Comparison of ENCODE assay signal across 8 mouse cellular contexts in the genomic region with DNA sequence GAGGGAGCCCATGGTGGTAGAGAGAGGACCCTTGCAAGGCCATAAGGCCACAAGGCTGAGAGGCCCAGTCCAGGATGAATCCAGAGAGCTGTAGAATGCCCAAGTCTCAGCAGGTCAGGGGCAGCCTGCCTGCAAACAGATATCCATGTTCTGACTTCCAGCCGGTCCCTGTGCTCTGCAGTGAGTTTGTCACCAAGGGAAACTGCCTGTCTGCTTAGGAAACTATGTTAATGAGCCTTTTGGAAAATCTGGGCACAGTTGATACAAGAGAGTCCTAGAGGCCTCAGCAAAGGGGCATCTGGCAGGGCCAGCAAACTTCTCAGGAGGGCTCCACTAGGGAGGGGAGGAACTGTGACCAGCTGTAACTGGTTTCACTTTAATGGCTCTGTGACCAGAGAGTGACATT.
DNase-seq lines count a peak whose midpoint lies in the region; ATAC-seq and TF ChIP-seq lines count a peak whose summit lies in the region.

No protein-coding gene starts in this region.

- peak; percentile 71; the same call in 1 of the 2 replicates for ATAC-seq in embryonic facial prominence, embryonic 15.5 days (ENCODE audit: insufficient number of reproducible peaks, low FRiP score, low TSS enrichment, low read depth)
- peak; percentile 96 for ATAC-seq in hindbrain, embryonic 16.5 days
- peak; percentile 88 for ATAC-seq in neural tube, embryonic 13.5 days (ENCODE audit: low read depth)

- no peaks in the 10 kb centered on the region for H3K9me3 ChIP-seq in embryonic facial prominence, embryonic 15.5 days (replicated peaks)
- no peaks in the 10 kb centered on the region for H3K9me3 ChIP-seq in hindbrain, embryonic 16.5 days (ENCODE audit: control insufficient read depth, low read length)
- no peaks in the 10 kb centered on the region for H3K9me3 ChIP-seq in neural tube, embryonic 13.5 days

- no peak overlapping the region for H3K4me3 ChIP-seq in layer of hippocampus, adult 2 months
- no peak overlapping the region for H3K4me3 ChIP-seq in embryonic facial prominence, embryonic 15.5 days (replicated peaks)
- H3K4me3 ChIP-seq in hindbrain, embryonic 16.5 days (ENCODE audit: low read length): no peak overlapping the region
- H3K4me3 ChIP-seq in neural tube, embryonic 13.5 days: no peak overlapping the region

- TF ChIP-seq CTCF in layer of hippocampus, adult 2 months (conservative IDR thresholded peaks at IDR 0.05): no peak

- peak overlapping the region; percentile 61 for H3K27ac ChIP-seq in layer of hippocampus, adult 2 months
- peak overlapping the region; percentile 39 for H3K27ac ChIP-seq in embryonic facial prominence, embryonic 15.5 days (replicated peaks)
- peak overlapping the region; percentile 72; the same call in 1 of the 2 replicates for H3K27ac ChIP-seq in hindbrain, embryonic 16.5 days (ENCODE audit: low read depth, low read length)
- H3K27ac ChIP-seq in neural tube, embryonic 13.5 days (replicated peaks): peak overlapping the region; percentile 73

- H3K27me3 ChIP-seq in embryonic facial prominence, embryonic 15.5 days: no peaks in the 10 kb centered on the region
- H3K27me3 ChIP-seq in hindbrain, embryonic 16.5 days (replicated peaks; ENCODE audit: control insufficient read depth, insufficient read depth, low read length): no peaks in the 10 kb centered on the region
- no peaks in the 10 kb centered on the region for H3K27me3 ChIP-seq in neural tube, embryonic 13.5 days

- no peak overlapping the region for H3K9ac ChIP-seq in embryonic facial prominence, embryonic 15.5 days
- no peak overlapping the region for H3K9ac ChIP-seq in hindbrain, embryonic 16.5 days (ENCODE audit: low read depth, low read length)
- H3K9ac ChIP-seq in neural tube, embryonic 13.5 days: no peak overlapping the region

- H3K4me1 ChIP-seq in embryonic facial prominence, embryonic 15.5 days: peaks cover 4% of the 10 kb centered on the region; the same call in 1 of the 2 replicates
- peaks cover 6% of the 10 kb centered on the region for H3K4me1 ChIP-seq in hindbrain, embryonic 16.5 days (ENCODE audit: control insufficient read depth, insufficient read depth, low read depth, low read length)
- peaks cover 15% of the 10 kb centered on the region for H3K4me1 ChIP-seq in neural tube, embryonic 13.5 days (replicated peaks)

- H3K4me2 ChIP-seq in embryonic facial prominence, embryonic 15.5 days (replicated peaks): no peak overlapping the region
- H3K4me2 ChIP-seq in hindbrain, embryonic 16.5 days (ENCODE audit: low read length): no peak overlapping the region
- no peak overlapping the region for H3K4me2 ChIP-seq in neural tube, embryonic 13.5 days

- no peaks in the 10 kb centered on the region for H3K36me3 ChIP-seq in embryonic facial prominence, embryonic 15.5 days
- H3K36me3 ChIP-seq in hindbrain, embryonic 16.5 days (ENCODE audit: control insufficient read depth, insufficient read depth, low read length): no peaks in the 10 kb centered on the region
- no peaks in the 10 kb centered on the region for H3K36me3 ChIP-seq in neural tube, embryonic 13.5 days

- 33% methylated on average over 1 of the region's 1 CpGs for WGBS in embryonic facial prominence, embryonic 15.5 days
- 0% methylated on average over 1 of the region's 1 CpGs for WGBS in hindbrain, embryonic 16.5 days
- 14% methylated on average over 1 of the region's 1 CpGs for WGBS in neural tube, embryonic 13.5 days

- DNase-seq in layer of hippocampus, adult 2 months (ENCODE audit: low spot score in 2 of 2): peak; percentile 27 to 65
- no peak for DNase-seq in layer of hippocampus, postnatal 25 days (ENCODE audit: extremely low spot score in 1 of 2, low spot score in 1 of 2)
- DNase-seq in ovary, postnatal 10 days (ENCODE audit: low spot score): no peak
- no peak for DNase-seq in adrenal gland, adult 18-20 months (ENCODE audit: low spot score in 2 of 2)
- no peak for DNase-seq in T-cell, adult 2 months (ENCODE audit: low spot score)

Comparison
In these comparisons a context has a peak if more than half of its experiments do, and no peak if none do; other contexts are left out.
1. DNase-seq: peak in layer of hippocampus, adult 2 months (2 of 2); none in layer of hippocampus, postnatal 25 days (0 of 2), ovary, postnatal 10 days (single experiment), adrenal gland, adult 18-20 months (0 of 2) and T-cell, adult 2 months (single experiment).
2. Peak in every context shown above with its lines, with median percentiles within 50 percentile points of each other: H3K27ac ChIP-seq and ATAC-seq.